Mouse (Mus musculus): ENCODE results near the gene Nfya.

- TF ChIP-seq EP300 (IDR thresholded peaks at IDR 0.05; ENCODE audit: insufficient read depth, low read depth, low read length) (no peak), CTCF (IDR thresholded peaks at IDR 0.05) (no peak)
These were observed 46.2 kb downstream of the Nfya start for GRCm38 (mm10) chr17:48363421-48363965.
